23 mouse cellular contexts compared by ENCODE assay signal in the genomic region with DNA sequence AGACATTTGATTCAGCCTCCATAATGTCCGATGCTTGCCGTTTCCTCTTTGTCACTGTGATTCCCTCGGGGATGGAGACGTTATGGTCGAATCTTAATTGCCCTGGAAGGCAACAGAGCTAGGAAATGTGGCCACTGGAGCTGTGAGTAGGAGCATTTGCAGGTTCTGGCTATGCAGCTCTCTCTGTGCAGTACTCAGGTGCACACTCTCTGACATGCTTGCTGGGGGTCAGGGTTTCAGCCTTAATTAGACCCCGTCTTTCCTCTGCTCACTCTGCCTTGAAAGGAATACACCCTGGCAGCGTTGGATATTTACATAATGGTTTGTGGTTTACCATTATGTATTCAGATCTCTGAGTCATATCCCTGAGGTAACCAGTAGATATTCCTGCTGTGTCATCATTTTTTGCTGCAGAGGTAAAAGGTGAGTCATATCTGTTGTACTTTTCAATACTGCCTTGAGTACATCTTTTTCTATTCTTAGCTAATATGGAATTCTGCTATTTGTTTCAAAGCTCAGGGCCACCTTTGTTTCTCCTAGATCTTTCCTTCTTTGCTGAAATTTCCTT.
DNase-seq lines count a peak whose midpoint lies in the region; ATAC-seq and TF ChIP-seq lines count a peak whose summit lies in the region.
"Had no signal": no experiment of that assay in that cellular context is flagged by ENCODE, and none has a peak within 500 bp of the region (broad histone marks: within the 10 kb centered on the region; RNA-seq: fewer than 3 reads in every experiment).

No protein-coding gene starts in this region.

- in situ Hi-C loops in Patski (cut with MboI; ENCODE audit: low pct_unique_long_range_greater_than_20kb), result no loop called here

- POLR2A ChIA-PET in Patski (lab: Charles Lee), result no interaction called here

- H3K4me3 ChIP-seq in embryonic facial prominence, embryonic 14.5 days (ENCODE audit: low read depth, low read length), result no peak overlapping the region
- H3K4me3 ChIP-seq in embryonic facial prominence, embryonic 10.5 days, result no peak overlapping the region
- H3K4me3 ChIP-seq in midbrain, embryonic 16.5 days (ENCODE audit: low read depth, low read length), result no peak overlapping the region
- no peak overlapping the region for H3K4me3 ChIP-seq in midbrain, embryonic 10.5 days
- H3K4me3 ChIP-seq in stomach, postnatal 0 days (ENCODE audit: low read depth, low read length), result no peak overlapping the region
- H3K4me3 ChIP-seq: embryonic facial prominence, embryonic 13.5 days; forebrain, embryonic 15.5 days; heart, embryonic 10.5 days; hindbrain, embryonic 10.5 days; limb, embryonic 15.5 days; megakaryocyte, embryonic 14.5 days; myocyte; neural tube, embryonic 15.5 days had no signal

- no peaks in the 10 kb centered on the region for H3K4me1 ChIP-seq in embryonic facial prominence, embryonic 14.5 days (ENCODE audit: control insufficient read depth, insufficient read depth, low read length)
- no peaks in the 10 kb centered on the region for H3K4me1 ChIP-seq in embryonic facial prominence, embryonic 10.5 days
- peaks cover 2% of the 10 kb centered on the region; the same call in 1 of the 2 replicates for H3K4me1 ChIP-seq in midbrain, embryonic 16.5 days (ENCODE audit: control insufficient read depth, insufficient read depth, low read length)
- no peaks in the 10 kb centered on the region for H3K4me1 ChIP-seq in midbrain, embryonic 10.5 days
- H3K4me1 ChIP-seq in stomach, postnatal 0 days (replicated peaks; ENCODE audit: control insufficient read depth, insufficient read depth), result no peaks in the 10 kb centered on the region
- H3K4me1 ChIP-seq: embryonic facial prominence, embryonic 13.5 days; forebrain, embryonic 15.5 days; heart, embryonic 10.5 days; hindbrain, embryonic 10.5 days; limb, embryonic 15.5 days; neural tube, embryonic 15.5 days had no signal

- peak; percentile 30; the same call in 1 of the 2 replicates for ATAC-seq in embryonic facial prominence, embryonic 14.5 days (ENCODE audit: low read depth)
- no peak for ATAC-seq in midbrain, embryonic 16.5 days
- ATAC-seq in Patski, result peak; percentile 74
- ATAC-seq in stomach, postnatal 0 days (ENCODE audit: low FRiP score, low TSS enrichment), result peak; percentile 70
- ATAC-seq: forebrain, embryonic 15.5 days had no signal

- no peaks in the 10 kb centered on the region for H3K27me3 ChIP-seq in embryonic facial prominence, embryonic 14.5 days (replicated peaks; ENCODE audit: control insufficient read depth, insufficient read depth, low read length)
- H3K27me3 ChIP-seq in embryonic facial prominence, embryonic 10.5 days (replicated peaks; ENCODE audit: low read depth, poor library complexity, severe bottlenecking), result no peaks in the 10 kb centered on the region
- H3K27me3 ChIP-seq in midbrain, embryonic 16.5 days (ENCODE audit: control insufficient read depth, insufficient read depth, low read depth, low read length), result no peaks in the 10 kb centered on the region
- no peaks in the 10 kb centered on the region for H3K27me3 ChIP-seq in midbrain, embryonic 10.5 days (ENCODE audit: low read depth, poor library complexity, severe bottlenecking)
- no peaks in the 10 kb centered on the region for H3K27me3 ChIP-seq in Patski
- H3K27me3 ChIP-seq in stomach, postnatal 0 days (ENCODE audit: control insufficient read depth, insufficient read depth, low read length), result no peaks in the 10 kb centered on the region
- H3K27me3 ChIP-seq: embryonic facial prominence, embryonic 13.5 days; forebrain, embryonic 15.5 days; limb, embryonic 15.5 days; megakaryocyte, embryonic 14.5 days; neural tube, embryonic 15.5 days had no signal

- 70% methylated on average over 7 of the region's 7 CpGs for WGBS in embryonic facial prominence, embryonic 14.5 days
- WGBS in embryonic facial prominence, embryonic 10.5 days, result 88% methylated on average over 7 of the region's 7 CpGs
- WGBS in midbrain, embryonic 16.5 days, result 39% methylated on average over 7 of the region's 7 CpGs
- 88% methylated on average over 7 of the region's 7 CpGs for WGBS in midbrain, embryonic 10.5 days
- WGBS in stomach, postnatal 0 days, result 74% methylated on average over 7 of the region's 7 CpGs

- no peak overlapping the region for H3K4me2 ChIP-seq in embryonic facial prominence, embryonic 14.5 days (ENCODE audit: low read depth, low read length)
- no peak overlapping the region for H3K4me2 ChIP-seq in midbrain, embryonic 16.5 days (ENCODE audit: low read length)
- H3K4me2 ChIP-seq in stomach, postnatal 0 days (replicated peaks; ENCODE audit: low read depth), result no peak overlapping the region
- H3K4me2 ChIP-seq: embryonic facial prominence, embryonic 13.5 days; forebrain, embryonic 15.5 days; limb, embryonic 15.5 days; neural tube, embryonic 15.5 days had no signal

- TF ChIP-seq EP300 in stomach, postnatal 0 days (optimal IDR thresholded peaks at IDR 0.05), result no peak

- peak; percentile 21 for DNase-seq in embryonic facial prominence, embryonic 14.5 days (ENCODE audit: low spot score)
- no peak for DNase-seq in embryonic facial prominence, embryonic 10.5 days (ENCODE audit: low spot score)
- no peak for DNase-seq in midbrain, embryonic 10.5 days (ENCODE audit: low spot score)
- no peak for DNase-seq in Patski (ENCODE audit: low read depth, low spot score)
- no peak for DNase-seq in stomach, postnatal 0 days (ENCODE audit: low spot score)
- DNase-seq in lung, postnatal 25 days (ENCODE audit: low spot score), result no peak
- no peak for DNase-seq in left cerebral cortex, adult 9 months (ENCODE audit: low spot score in 2 of 2)
- DNase-seq: adrenal gland, adult 2 months; cerebellum, adult 9-11 months; gastrocnemius, postnatal 36 days; kidney, adult 11 months; layer of hippocampus, postnatal 36 days; lung, postnatal 14 days had no signal

- CTCF ChIA-PET in Patski (lab: Charles Lee), result interaction anchor here (2.1 kb wide), 1 partner anchor 20 kb away, joined by 6 read pairs; no protein-coding TSS in a partner anchor

- no peaks in the 10 kb centered on the region for H3K9me3 ChIP-seq in embryonic facial prominence, embryonic 14.5 days (ENCODE audit: control insufficient read depth, low read length)
- H3K9me3 ChIP-seq in embryonic facial prominence, embryonic 10.5 days, result no peaks in the 10 kb centered on the region
- H3K9me3 ChIP-seq in midbrain, embryonic 16.5 days (replicated peaks; ENCODE audit: control insufficient read depth, low read length, poor library complexity, severe bottlenecking), result no peaks in the 10 kb centered on the region
- H3K9me3 ChIP-seq in midbrain, embryonic 10.5 days (replicated peaks), result no peaks in the 10 kb centered on the region
- no peaks in the 10 kb centered on the region for H3K9me3 ChIP-seq in stomach, postnatal 0 days (ENCODE audit: control insufficient read depth, low read length)
- H3K9me3 ChIP-seq: embryonic facial prominence, embryonic 13.5 days; forebrain, embryonic 15.5 days; heart, embryonic 10.5 days; hindbrain, embryonic 10.5 days; limb, embryonic 15.5 days; megakaryocyte, embryonic 14.5 days; neural tube, embryonic 15.5 days had no signal

- TF ChIP-seq CTCF in Patski (IDR thresholded peaks at IDR 0.05), result no peak
- no peak for TF ChIP-seq CTCF in stomach, postnatal 0 days (IDR thresholded peaks at IDR 0.05; ENCODE audit: low read depth)

- H3K36me3 ChIP-seq in embryonic facial prominence, embryonic 14.5 days (ENCODE audit: control insufficient read depth, insufficient read depth, low read length), result no peaks in the 10 kb centered on the region
- H3K36me3 ChIP-seq in embryonic facial prominence, embryonic 10.5 days (replicated peaks), result peaks cover 3% of the 10 kb centered on the region; the same call in 1 of the 2 replicates
- H3K36me3 ChIP-seq in midbrain, embryonic 16.5 days (ENCODE audit: control insufficient read depth, insufficient read depth, low read length), result no peaks in the 10 kb centered on the region
- peaks cover 6% of the 10 kb centered on the region; the same call in 1 of the 2 replicates for H3K36me3 ChIP-seq in midbrain, embryonic 10.5 days
- no peaks in the 10 kb centered on the region for H3K36me3 ChIP-seq in stomach, postnatal 0 days (ENCODE audit: control insufficient read depth, insufficient read depth, low read length)
- H3K36me3 ChIP-seq: embryonic facial prominence, embryonic 13.5 days; forebrain, embryonic 15.5 days; heart, embryonic 10.5 days; limb, embryonic 15.5 days; neural tube, embryonic 15.5 days had no signal

- no peak overlapping the region for H3K27ac ChIP-seq in embryonic facial prominence, embryonic 14.5 days (replicated peaks; ENCODE audit: low read depth, low read length)
- H3K27ac ChIP-seq in embryonic facial prominence, embryonic 10.5 days (replicated peaks), result no peak overlapping the region
- H3K27ac ChIP-seq in midbrain, embryonic 16.5 days (ENCODE audit: low read length), result no peak overlapping the region
- H3K27ac ChIP-seq in midbrain, embryonic 10.5 days (replicated peaks), result no peak overlapping the region
- H3K27ac ChIP-seq in stomach, postnatal 0 days (replicated peaks), result no peak overlapping the region
- H3K27ac ChIP-seq: embryonic facial prominence, embryonic 13.5 days; forebrain, embryonic 15.5 days; heart, embryonic 10.5 days; hindbrain, embryonic 10.5 days; kidney, postnatal 0 days; limb, embryonic 15.5 days; neural tube, embryonic 15.5 days had no signal

- no peak overlapping the region for H3K9ac ChIP-seq in embryonic facial prominence, embryonic 14.5 days (ENCODE audit: low read depth, low read length)
- H3K9ac ChIP-seq in midbrain, embryonic 16.5 days (ENCODE audit: low read depth, low read length), result 0 out of 2 replicates have a peak overlapping the region, but pooled peaks have one; percentile 25
- no peak overlapping the region for H3K9ac ChIP-seq in stomach, postnatal 0 days (ENCODE audit: low read length)
- H3K9ac ChIP-seq: embryonic facial prominence, embryonic 13.5 days; forebrain, embryonic 15.5 days; limb, embryonic 15.5 days; neural tube, embryonic 15.5 days had no signal
